Mouse (Mus musculus): ENCODE results near the gene Gigyf1.
A peak's percentile ranks its signal among the peaks of the same experiment; 100 is the strongest.

Gene Gigyf1

DNA sequence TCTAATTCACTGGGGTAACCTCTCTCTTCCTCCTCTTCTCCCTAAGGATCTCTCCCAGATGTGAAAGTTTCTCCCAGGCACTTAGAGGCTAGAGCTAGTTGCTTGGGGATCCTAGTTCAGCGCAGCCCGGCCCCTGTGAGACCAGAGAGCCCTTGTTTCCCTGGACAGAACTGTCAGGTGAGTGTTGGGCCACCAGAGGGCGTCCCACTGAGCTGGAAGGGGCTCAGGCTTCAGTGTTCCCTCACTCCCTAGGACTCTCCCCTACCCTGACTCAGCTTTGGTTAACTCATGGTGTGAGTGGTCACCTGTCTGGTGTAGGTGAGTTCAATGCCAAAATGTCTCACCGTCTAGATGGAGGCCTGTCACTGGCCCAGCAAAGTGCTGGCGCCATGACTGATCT lies at the start of gene Gigyf1:
Gene Gigyf1 (plus strand): TSS at position 113 of the 400 bp plus-strand sequence.
- no peak for DNase-seq

DNA sequence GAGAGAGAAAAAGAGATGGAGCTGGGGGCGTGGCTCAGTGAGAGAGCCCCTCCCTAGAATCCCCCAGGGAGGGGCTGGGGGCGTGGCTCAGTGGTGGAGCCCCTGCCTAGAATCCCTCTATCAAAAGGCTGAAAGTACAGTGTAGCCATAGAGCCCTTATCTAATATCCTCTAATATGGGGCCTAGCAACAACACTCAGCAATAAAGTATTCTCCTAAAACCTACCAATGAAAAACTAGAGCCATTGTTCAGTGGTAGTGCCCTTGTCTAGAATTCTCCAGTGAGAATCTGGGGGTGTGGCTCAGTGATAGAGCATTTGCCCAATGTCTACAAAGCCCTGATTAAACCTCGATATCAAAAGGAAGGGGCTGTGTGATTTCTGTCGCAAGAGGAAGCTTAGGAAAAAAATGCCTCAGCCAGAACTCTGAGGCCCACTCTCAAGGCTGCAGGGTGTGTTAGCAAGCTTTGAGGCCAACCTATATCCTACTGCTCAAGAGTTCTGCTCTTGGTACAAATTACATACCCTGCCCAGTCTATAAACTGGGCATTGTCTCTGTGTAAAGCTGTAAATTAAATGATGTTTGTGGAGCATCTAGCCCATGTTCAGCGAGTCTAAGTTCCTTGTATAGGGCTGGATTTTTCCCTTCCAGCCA lies 46.0 kb upstream of the Gigyf1 start:
- DNase-seq, result no peak

DNA sequence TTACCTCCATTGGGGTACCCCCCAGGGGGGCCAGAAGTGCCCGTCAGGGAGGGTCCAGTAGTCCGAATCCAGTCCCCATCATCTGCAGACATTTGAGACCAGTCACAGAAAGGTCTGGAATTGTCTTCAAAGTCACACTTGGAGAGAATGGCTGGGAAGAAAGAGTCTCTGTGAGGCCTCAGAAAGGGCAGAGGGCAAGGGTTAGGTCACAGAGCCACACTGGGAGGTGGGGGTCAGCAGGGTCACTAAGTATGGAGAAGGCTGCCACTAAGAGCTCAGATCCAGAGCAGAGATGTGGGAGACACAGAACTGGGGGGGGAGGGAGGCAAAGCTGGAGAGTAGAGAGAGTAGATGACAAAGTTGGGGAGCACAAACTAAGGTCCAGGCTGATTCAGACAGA lies 44.0 kb upstream of the Gigyf1 start:
- no peak for DNase-seq

DNA sequence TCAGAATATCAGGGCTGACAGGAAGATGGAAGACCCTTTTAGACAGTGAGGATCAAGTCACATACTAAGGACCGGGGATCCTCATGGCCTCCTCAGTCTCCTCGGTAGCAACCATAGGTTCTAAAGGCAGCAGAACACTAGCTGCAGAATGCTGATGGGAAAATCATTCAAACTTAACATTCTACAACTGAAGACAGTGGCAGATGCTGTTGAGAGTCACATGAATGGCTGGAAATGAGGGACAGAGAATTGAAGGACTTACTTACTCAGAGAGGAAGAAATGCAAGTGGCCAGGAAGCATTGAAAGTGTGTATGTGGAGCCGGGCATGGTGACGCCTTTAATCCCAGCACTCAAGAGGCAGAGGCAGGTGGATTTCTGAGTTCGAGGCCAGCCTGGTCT lies 41.4 kb upstream of the Gigyf1 start, which contains the start of gene Zan:
Gene Zan (minus strand): TSS at position 101 of the 400 bp plus-strand sequence.
- DNase-seq, result no peak

DNA sequence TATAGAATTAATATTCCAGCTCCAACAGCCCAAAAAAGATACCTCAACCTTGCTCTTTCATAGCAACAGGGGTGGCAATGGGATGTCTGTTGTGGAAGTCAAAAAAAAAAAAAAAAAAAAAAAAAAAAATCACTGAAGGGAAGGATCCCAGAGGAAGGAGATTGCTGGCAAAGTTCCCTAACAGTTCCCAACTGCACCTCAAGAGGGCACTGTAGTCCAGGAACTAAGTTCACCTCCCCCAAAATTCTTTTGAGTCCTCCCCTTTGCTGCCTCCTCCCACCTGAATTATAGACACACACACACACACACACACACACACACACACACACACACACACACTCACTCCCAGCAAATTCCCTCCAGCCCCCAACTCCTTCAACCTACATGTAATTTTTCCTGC lies 37.2 kb upstream of the Gigyf1 start:
- peak; percentile 74 to 91 for DNase-seq

DNA sequence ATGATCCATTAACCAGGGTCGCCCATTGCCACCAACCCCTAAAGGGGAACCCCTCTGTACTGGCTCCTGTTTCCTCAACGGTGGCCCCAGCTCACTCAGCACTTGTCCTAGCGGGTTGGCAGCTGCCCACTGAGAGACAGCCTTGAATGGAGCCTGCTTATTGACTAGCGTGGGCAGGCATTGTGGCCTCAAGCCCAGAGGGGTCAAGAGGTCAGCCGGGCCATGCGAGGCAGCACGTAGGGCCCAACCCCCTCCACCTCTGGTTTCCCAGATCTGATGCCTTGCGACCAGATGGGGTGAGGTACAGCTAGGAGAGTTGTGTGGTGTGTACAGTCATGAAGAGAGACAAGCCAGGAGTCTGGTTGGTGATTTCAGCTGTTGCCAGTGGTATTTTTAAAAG lies 36.5 kb upstream of the Gigyf1 start:
- DNase-seq, result no peak

DNA sequence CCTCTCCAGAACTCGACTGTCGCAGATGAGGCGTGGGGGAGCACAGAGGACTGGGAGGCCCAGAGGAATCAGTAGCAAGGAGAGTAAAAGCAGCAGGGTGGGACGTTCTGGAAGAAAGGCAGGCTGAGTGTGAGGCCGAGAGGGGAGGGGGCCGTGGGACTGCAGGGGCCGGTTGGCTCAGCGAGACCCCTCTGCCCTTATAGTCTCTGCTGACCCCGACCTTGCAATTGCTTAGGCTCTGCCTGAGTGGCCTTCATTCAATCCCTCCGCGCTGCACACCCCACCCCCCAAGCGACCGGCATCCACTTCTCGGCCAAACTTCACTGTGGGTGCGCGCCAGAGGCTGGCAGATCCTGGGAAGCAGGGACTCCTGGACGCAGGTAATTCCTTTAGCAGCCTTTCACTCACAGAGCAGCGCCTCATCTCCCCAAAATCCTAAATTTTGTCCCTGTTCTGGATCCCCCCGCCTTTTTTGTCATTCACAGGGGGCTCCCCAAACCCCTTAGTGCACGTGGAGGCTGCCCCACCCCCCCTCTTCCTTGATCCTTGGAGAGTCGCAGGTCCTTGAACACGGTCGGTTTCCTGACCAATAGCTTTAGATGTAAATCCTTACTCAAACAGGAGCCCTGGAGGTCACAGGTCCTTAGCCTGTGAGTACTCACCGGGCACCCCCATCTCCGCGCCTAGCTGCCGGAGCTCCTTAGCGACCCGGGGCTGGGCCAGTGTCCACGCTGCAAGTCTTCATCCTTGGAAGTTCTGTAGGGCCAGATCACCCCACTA lies 33.1 kb upstream of the Gigyf1 start:
- DNase-seq, result no peak

DNA sequence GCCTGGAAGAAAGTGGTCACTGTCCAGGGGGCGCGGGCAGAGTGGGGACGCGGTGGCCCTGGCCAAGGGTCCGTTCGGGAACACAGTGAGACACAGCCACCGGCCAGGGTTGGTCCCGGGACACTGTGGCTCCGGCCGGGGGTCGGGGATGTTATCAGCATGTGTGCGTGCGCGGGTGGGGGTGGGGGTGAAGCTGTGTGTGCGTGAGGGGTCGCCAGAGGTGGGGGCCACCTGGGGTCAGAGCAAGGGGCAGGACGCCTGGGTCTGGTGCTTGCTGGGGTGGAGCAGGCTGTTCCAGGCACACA lies 32.5 kb upstream of the Gigyf1 start:
- no peak for DNase-seq

DNA sequence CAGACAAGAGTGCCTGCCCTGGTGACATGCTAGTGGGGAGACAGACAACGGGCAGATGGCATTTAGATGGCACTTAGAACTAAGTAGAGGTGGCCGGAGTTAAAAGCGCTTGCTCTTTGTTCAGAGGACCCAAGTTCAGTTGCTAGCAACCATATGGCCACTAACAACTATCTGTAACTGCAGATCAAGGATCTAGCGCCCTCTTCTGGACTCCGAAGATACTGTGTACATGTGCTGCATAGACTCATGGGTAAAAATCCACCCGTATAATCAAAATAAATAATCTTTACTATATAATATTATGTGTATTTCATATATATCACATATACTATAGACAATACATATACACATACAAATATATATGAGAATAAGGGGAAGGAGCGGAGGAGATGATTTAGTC lies 30.7 kb upstream of the Gigyf1 start:
- no peak for DNase-seq

DNA sequence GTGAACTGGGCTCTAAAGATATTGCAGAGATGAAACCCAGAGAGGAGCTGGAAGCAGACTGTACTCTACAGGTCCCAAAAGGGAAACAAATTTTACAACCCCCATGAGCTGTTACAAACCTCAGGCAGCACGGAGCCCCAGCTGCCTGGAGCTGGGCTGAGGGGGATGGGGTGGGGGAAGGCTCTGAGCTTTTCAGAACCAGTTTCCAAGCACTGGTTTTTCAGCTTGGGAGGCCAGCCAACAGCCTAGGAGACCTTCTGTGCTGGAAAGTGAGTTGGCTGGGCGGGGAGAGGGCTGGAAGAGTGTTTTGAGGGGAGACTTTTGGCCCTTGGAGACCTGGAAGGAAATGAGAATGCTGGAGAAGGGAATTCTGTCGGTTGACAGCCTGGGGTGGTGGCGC lies 26.8 kb upstream of the Gigyf1 start:
- peak in 1 of 2 experiments; percentile 39 for DNase-seq

DNA sequence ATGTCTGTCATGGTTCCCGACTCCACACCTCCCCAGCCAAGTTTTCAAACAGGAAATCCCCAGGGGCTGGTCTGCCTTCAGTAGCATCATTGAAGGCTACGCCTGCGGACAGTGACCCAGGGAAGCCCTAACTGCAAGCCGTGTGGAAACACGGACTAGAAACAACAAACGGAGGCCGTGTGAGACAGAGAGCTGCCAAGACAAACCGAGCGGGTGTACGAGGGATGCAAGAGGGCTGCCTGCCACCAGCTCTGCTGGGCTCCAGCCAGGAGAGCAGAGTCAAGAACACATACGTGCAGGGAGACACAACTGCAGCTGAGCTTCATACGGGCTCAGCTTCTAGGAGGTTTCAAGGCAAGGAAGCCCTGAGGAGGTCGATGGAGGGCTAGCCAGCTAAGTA lies 24.5 kb upstream of the Gigyf1 start:
- no peak for DNase-seq

DNA sequence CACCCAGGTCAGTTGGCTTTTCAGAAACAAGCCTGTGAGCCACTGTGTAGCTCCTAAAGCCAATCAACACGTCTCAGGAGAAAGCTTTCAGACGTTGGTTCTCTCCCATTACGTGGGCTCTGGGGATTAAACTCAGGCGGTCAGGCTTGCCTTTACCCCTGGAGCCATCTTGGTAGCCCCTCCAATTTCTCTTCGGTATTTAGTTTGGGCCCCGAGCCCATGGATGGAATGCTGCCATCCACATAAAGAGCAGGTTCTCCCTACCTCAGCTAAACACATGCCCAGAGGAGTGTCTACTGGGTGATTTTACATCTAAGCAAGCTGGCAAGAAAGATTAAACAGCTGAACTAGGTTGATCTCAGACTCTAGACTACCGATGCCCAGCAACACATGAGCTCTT lies 18.2 kb upstream of the Gigyf1 start:
- DNase-seq, result no peak

DNA sequence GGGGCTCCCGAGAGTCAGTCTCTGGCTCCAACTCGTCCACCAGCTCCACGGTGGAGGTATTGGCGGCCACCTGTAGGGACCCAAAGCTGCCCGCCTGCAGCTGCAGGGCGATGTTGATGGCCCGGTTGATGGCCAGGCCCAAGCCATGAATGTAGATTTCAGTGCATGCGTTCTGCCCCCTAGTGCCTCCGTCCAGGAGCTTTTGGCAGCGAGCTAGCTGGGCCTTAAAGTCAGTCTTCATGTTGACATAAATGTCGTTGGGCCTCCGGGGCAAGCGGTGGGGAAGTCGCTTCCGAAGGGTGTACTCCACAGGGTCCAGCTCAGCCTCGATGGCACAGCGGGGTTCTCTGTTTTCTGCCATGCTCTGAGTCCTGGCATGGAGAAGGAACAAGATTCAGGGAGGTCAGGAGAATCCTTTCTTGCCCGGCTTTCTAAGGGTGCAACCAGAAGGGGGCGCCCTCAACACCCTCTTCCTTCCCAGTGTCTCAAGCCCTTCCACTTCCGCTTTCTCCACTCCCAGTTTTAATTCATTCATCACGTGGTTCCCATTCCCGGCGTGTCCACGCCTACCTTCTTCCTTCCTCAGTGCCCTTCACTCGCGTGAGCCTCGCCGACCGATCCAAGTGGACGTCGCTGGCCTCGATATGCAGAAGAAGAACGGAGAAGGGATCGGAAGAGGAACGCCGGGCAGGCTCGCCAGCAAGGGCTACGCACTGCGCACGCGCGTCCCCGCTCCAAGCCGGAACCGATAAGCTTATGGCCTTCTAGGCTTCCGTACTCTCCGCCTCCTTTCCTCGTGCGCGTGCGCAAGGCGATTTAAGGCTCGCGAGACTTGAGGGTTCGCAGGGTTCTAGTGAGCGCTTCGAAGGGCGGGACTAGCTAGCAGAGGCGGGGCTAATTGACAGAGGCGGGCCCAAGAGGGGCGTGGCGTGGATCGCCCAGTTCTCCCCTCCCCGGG lies 16.4 kb upstream of the Gigyf1 start, which contains the start of gene Pop7:
Gene Pop7 (minus strand): TSS at position 810 of the 958 bp plus-strand sequence.
- peak; percentile 100 for DNase-seq

DNA sequence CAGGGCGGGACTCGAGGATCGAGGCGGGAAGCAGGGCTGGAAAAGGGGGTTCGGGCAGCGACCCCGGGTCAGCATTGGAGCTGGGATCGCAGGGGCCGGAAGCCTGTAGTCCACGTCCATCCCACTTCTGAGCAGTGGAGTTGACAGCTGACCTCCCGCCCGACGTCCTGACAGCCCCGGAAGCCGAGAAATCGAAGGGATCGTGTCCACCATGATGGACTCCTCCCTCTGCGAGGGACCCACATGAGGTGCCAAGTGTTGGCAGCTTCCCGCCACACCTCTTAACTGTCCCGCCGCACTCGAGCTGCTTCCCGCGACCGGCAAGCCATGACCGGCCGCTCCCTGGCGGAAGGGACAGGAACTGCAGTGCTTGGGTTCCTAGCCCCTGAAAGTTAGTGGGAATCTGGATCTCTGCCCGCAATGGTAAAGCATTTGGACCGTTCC lies 15.7 kb upstream of the Gigyf1 start:
- peak; percentile 88 to 89 for DNase-seq

DNA sequence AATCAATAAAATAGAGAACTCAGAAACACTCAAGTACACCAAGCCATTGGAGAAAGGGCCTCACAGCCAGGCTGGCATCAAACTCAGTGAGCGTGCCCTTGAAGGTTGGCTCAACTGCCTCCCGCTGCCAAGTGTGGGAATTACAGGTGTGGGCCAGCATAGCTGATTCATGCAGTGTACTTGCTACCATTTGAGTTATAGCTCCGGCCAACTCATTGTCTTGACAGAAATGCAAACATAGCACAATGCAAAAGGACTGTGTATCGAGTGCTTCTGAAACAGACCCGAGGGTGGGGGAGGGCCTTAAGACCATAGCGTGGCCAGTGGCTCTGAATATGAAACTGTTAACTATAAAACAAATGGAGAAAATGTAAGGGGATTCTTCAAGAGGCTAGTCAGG lies 14.3 kb upstream of the Gigyf1 start:
- peak in 1 of 2 experiments; percentile 31 for DNase-seq

DNA sequence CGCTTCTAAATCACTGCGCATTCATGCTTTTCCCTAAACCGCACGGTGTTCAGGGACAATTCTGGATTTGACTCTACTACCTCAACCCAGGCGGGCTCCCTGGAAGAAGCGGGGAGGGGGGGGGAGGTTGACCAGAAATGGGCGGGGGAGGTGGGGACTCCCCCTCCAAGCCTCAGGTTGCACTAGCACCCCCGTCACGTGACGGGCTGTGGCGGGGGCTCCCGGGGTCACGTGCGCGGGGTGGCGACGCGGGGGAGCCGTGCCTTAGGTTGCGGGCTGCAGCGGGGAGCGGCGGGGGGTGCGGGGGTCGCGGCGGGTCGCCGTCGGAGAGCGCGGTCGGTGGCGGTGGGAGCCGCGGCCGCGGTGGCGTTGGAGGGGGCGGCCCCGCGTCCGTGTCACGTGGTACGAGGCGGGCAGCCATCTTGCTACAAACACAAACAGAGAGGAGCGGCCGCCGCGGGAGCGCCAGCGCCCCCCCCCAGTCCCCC lies 8.3 kb upstream of the Gigyf1 start:
- DNase-seq, result peak; percentile 60 to 77

DNA sequence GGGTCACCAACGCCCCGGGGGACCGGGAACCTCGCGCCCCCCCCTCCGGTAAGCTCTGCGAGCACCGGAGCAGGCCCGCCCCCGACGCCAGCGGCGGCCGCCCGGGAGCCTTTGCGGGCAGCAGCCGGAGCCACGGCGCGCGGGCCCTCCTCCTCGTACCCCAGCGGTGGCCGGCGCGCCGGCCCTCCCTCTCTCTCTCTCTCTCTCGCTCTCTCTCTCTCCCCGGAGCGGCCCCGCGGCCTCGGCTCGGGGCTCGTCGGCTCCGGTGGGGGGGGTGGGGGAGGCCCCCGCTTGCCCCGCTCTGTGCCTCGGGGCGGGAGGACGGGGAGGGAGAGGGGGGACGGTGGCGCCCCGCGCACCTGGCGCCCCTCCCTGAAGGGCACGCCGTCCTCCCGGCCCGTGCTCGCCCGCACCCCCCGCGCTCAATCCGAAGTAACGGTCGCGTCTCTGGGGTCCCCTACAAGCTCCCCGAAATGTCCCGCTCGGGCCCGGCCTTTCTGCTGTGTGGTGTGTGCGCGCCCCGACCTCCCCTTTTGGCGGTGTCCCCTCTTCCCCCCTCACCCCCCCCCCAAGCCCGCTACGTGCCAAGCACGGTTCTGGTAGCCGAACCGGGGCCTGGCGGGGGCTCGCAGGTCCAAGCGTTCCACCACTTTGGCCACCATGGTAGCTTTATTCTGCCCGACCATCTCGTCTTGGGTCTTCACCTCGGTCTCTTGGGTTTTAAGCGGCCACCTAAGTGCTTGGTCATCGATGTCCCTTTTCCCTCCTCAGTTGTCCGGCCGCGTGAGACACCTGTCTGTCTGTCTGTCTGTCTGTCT lies 7.6 kb upstream of the Gigyf1 start:
- DNase-seq, result peak in 1 of 2 experiments; percentile 5

DNA sequence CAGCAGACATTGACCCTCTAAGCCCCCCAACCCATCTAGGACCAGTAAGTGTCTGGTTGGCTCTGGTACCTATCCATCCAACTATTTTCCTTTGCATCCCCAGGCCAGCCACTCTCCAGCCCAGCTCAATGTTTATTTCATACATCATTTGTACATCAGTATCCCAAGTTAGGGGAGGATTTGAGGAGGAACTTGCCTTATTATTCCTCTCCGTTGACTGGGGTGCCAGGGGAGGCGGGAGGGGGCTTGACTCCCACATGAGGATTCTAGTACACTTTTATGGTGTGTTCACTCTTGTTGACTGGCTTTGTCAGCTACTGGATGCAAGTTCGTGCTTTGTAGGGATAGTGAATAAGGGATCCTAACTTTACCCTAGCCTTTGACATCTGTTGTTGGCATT lies 6.6 kb upstream of the Gigyf1 start:
- DNase-seq, result no peak

DNA sequence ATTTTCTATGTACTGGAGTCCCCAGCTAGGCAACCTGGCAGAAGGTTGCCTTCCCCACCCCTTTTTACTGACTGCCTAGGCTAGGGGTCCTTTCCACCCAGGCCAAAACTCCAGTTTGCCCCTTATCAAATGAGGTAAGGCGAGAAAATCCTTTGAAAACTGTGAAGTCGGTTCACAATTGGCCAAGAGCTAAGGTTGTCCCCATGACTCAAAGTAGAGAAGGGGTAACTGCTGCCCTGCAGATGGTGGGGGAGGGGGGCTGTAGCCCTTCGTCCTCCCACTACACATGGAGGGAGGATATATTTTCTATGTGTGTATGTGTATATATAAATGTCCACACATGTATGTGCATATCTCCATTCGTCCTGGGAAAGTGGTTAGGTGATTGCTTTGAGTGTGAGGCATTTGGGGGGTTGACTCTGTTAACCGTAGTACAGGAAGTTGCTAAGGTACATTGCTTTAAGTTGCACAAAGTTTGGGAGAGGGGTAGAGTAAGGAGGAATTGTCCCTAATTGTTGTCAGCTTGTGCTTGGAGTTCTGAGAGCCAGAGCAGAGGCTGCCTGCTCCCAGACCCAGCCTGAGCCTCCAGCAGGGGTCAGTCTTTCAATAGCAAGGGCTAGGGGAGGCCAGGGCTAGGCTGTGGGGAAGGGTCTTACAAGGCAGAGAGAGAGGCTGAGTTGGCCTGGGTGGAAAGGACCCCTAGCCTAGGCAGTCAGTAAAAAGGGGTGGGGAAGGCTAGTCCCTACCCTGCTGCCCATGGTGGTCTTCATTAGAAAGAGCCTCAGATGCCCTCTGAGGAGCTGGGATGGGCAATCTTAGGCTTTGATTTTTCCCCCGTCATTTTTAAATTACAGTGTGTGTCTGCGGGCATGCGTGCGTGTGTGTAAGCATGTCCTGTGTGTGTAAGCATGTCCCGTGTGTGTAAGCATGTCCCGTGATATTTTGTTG lies 5.2 kb upstream of the Gigyf1 start:
- DNase-seq, result no peak

DNA sequence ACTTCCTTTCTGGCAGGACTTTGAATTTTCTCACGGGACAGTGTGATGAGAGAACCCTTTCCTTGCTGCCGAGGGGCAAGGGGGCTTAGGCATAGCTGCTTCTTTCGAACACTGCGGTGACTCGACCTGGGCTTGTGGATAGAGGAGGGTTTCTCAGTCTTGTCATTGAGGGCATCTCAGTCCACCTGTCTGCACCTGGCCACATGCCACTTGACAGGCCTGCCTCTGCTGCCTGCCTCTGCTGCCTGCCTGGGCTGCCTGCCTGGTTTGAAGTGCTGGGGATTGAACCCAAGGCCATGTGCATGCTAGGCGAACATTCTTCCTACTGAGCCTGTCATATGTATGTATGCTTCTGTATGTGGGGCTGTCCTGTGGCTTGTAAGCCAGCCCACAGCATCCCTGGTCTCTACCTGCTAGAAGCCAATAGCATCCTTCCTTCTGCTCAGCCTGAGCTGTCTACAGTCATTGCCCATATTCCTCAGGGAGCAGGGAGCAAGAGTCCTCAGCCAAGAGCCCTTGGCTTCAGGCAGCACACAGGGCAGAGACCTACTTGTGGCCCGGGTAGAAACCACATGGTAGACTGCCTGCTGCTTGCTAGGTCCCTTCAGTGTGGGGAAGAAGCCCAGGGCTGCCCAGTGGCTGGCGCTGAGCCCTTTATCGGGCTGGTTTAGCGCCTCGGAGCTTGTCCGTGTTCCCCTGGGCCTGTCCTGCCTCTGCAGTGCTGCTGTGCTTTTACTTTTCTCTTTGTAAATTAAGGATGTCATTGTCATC lies 4.2 kb upstream of the Gigyf1 start:
- DNase-seq, result no peak

Measured in kidney, adult 8-10 months (tissue).